In genomic region chr6:90624184-90624583, GRCm38 (mm10) we compare ENCODE assay signal across 7 mouse cellular contexts. TPM values are rescaled to one million over a fixed set of nuclear protein-coding genes. Genes with fewer than 3 reads are reported as not detected.
DNase-seq lines count a peak whose midpoint lies in the region; ATAC-seq and TF ChIP-seq lines count a peak whose summit lies in the region.

No protein-coding gene starts in this region.

- H3K36me3 ChIP-seq in stomach, embryonic 15.5 days = no peaks in the 10 kb centered on the region
- no peaks in the 10 kb centered on the region for H3K36me3 ChIP-seq in stomach, postnatal 0 days (ENCODE audit: control insufficient read depth, insufficient read depth, low read length)
- no peaks in the 10 kb centered on the region for H3K36me3 ChIP-seq in hindbrain, postnatal 0 days (ENCODE audit: insufficient read depth, low read length)

- no peaks in the 10 kb centered on the region for H3K9me3 ChIP-seq in stomach, embryonic 15.5 days
- no peaks in the 10 kb centered on the region for H3K9me3 ChIP-seq in stomach, postnatal 0 days (ENCODE audit: control insufficient read depth, low read length)
- no peaks in the 10 kb centered on the region for H3K9me3 ChIP-seq in hindbrain, postnatal 0 days (ENCODE audit: low read length)

- no peak overlapping the region for H3K4me3 ChIP-seq in stomach, embryonic 15.5 days (replicated peaks)
- no peak overlapping the region for H3K4me3 ChIP-seq in stomach, postnatal 0 days (ENCODE audit: low read depth, low read length)
- no peak overlapping the region for H3K4me3 ChIP-seq in hindbrain, postnatal 0 days (ENCODE audit: low read length)

- TF ChIP-seq CTCF in stomach, postnatal 0 days (IDR thresholded peaks at IDR 0.05; ENCODE audit: low read depth) = no peak
- TF ChIP-seq CTCF in hindbrain, postnatal 0 days (IDR thresholded peaks at IDR 0.05; ENCODE audit: low read depth) = no peak

- peaks cover 3% of the 10 kb centered on the region; the same call in 1 of the 2 replicates for H3K4me1 ChIP-seq in stomach, embryonic 15.5 days
- H3K4me1 ChIP-seq in stomach, postnatal 0 days (replicated peaks; ENCODE audit: control insufficient read depth, insufficient read depth) = no peaks in the 10 kb centered on the region; the same call in 1 of the 2 replicates
- no peaks in the 10 kb centered on the region for H3K4me1 ChIP-seq in hindbrain, postnatal 0 days (ENCODE audit: insufficient read depth, low read length)

- no peak overlapping the region for H3K4me2 ChIP-seq in stomach, embryonic 15.5 days
- H3K4me2 ChIP-seq in stomach, postnatal 0 days (replicated peaks; ENCODE audit: low read depth) = no peak overlapping the region
- H3K4me2 ChIP-seq in hindbrain, postnatal 0 days (ENCODE audit: low read depth, low read length) = no peak overlapping the region

- peak overlapping the region; percentile 16; the same call in 1 of the 2 replicates for H3K27ac ChIP-seq in stomach, embryonic 15.5 days
- H3K27ac ChIP-seq in stomach, postnatal 0 days (replicated peaks) = no peak overlapping the region
- H3K27ac ChIP-seq in hindbrain, postnatal 0 days = no peak overlapping the region

- H3K27me3 ChIP-seq in stomach, embryonic 15.5 days (replicated peaks) = no peaks in the 10 kb centered on the region
- no peaks in the 10 kb centered on the region for H3K27me3 ChIP-seq in stomach, postnatal 0 days (ENCODE audit: control insufficient read depth, insufficient read depth, low read length)
- no peaks in the 10 kb centered on the region for H3K27me3 ChIP-seq in hindbrain, postnatal 0 days (ENCODE audit: insufficient read depth, low read length)

- no peak for TF ChIP-seq EP300 in stomach, postnatal 0 days (optimal IDR thresholded peaks at IDR 0.05)

- no peak overlapping the region for H3K9ac ChIP-seq in stomach, embryonic 15.5 days
- H3K9ac ChIP-seq in stomach, postnatal 0 days (ENCODE audit: low read length) = no peak overlapping the region
- no peak overlapping the region for H3K9ac ChIP-seq in hindbrain, postnatal 0 days (replicated peaks; ENCODE audit: low read length)

- no peak for ATAC-seq in stomach, embryonic 15.5 days (ENCODE audit: insufficient read depth, low FRiP score, low read depth)
- no peak for ATAC-seq in stomach, postnatal 0 days (ENCODE audit: low FRiP score, low TSS enrichment)
- no peak for ATAC-seq in hindbrain, postnatal 0 days

- no peak for DNase-seq in stomach, postnatal 0 days (ENCODE audit: low spot score)
- peak; percentile 85 for DNase-seq in gastrocnemius, postnatal 25 days
- peak; percentile 53 for DNase-seq in heart, postnatal 4 days
- peak; percentile 28 to 80 for DNase-seq in urinary bladder, postnatal 36 days (ENCODE audit: low spot score in 2 of 2)
- DNase-seq in embryo, embryonic 10.5 days (ENCODE audit: low spot score) = no peak
- no peak for DNase-seq in hindbrain, postnatal 0 days (ENCODE audit: low spot score)

- 55% methylated on average over 6 of the region's 6 CpGs for WGBS in stomach, embryonic 15.5 days
- WGBS in stomach, postnatal 0 days = 52% methylated on average over 6 of the region's 6 CpGs
- WGBS in hindbrain, postnatal 0 days = 83% methylated on average over 6 of the region's 6 CpGs

RNA-seq across cellular contexts. Expression of gene Slc41a3, which starts 19.7 kb away (rescaled TPM):
- polyA plus RNA-seq in stomach, embryonic 15.5 days (2015; fragmentation: Nextera tagmentation; extraction: Ambion mirVana) = 6.8 and 7.7 TPM in 2 replicates
- polyA plus RNA-seq in stomach, postnatal 0 days (2015; fragmentation: Nextera tagmentation; extraction: Ambion mirVana) = 4.1 and 4.3 TPM in 2 replicates
- 10 to 100 TPM; 58.4 to 76.2 TPM for total RNA-seq in gastrocnemius, postnatal 25 days (2021)
- 10 to 100 TPM; 19.4 to 19.8 TPM for total RNA-seq in heart, postnatal 4 days (2021)
- total RNA-seq in hindbrain, postnatal 0 days (2014; rRNA removed) = 17.4 and 18.0 TPM in 2 replicates
- 17.1 and 17.6 TPM in 2 replicates for polyA plus RNA-seq in hindbrain, postnatal 0 days (2015; fragmentation: Nextera tagmentation; extraction: Ambion mirVana)

Comparison
In these comparisons a context has a peak if more than half of its experiments do, and no peak if none do; other contexts are left out.
1. DNase-seq: peak in gastrocnemius, postnatal 25 days (single experiment), heart, postnatal 4 days (single experiment) and urinary bladder, postnatal 36 days (2 of 2); none in stomach, postnatal 0 days (single experiment), embryo, embryonic 10.5 days (single experiment) and hindbrain, postnatal 0 days (single experiment).